Mouse (Mus musculus) bone marrow, adult 2 months (tissue): ENCODE data around the gene AU015836.

Source experiments
- CTCF ChIP-seq: fragments of 200-500 bp; IDR thresholded peaks from 2 replicates; pipeline ENCODE4 v1.5.1; 2011; ENCODE audit warnings: low read length, control low read depth; ENCODE audit not compliant: control insufficient read depth, insufficient read depth
- POLR2A ChIP-seq: fragments of 200-500 bp; IDR thresholded peaks from 2 replicates; pipeline ENCODE4 v1.6.1; 2011; ENCODE audit warnings: low read depth, mild to moderate bottlenecking, control low read depth, low read length, borderline replicate concordance; ENCODE audit not compliant: control insufficient read depth

DNA sequence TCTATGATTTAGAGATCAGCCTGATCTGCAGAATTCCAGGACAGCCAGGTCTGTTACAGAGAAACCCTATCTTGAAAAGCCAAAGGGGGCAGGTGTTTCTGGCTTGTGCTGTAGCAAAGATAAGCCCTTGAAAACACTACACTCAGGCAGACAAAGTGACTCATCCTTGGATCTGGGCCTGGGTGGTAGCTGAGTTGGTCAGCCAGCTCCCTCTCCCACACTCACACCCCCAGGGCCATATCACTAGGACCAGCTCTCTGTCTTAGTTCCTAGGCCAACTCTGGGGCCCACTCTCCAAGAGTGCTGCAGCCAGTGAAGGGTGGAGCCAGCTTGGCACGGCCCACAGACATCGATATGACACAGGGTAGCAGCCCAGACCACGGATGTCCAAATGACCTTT, 38.5 kb downstream of the AU015836 start:
- TF ChIP-seq POLR2A (no peak), CTCF (no peak)
